Mouse (Mus musculus) CD4-positive, CD25-positive, alpha-beta regulatory T cell, adult 2 months (primary cell): Measurements from ENCODE around the gene Spc25.

Experiments
- DNase-seq: peaks from one replicate; pipeline ENCODE4 v3.0.0-alpha.2; 2012; ENCODE audit warnings: low read depth, low spot score

The Spc25 gene

GRCm38 (mm10) chr2:69187990-69188389, 18.0 kb downstream of the Spc25 start:
- DNase-seq, result no peak

GRCm38 (mm10) chr2:69179721-69180120, 26.3 kb downstream of the Spc25 start:
- DNase-seq, result no peak

- DNase-seq, result no peak
Measured at GRCm38 (mm10) chr2:69175296-69175695, 30.7 kb downstream of the Spc25 start.

- DNase-seq, result no peak
Measured at GRCm38 (mm10) chr2:69170395-69171077, 35.5 kb downstream of the Spc25 start.

DNA sequence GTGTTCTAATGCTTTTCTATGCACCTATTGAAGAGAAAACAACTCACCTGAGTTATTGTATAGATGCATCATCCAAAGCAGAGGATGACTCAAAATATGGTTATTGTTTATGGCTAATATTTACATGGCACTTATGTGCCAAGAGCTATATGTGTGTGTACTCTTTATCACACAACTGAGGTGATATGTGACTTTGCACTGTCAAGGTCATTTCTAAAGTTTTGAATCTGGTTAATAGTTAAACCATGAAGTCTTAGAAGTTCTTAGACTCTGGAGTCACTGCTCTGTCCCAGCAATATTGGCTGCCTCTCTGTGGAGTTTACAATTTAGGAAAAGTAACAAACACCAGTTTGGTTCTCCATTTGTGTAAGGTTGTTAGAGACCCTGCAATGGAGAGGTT, 47.1 kb downstream of the Spc25 start:
- no peak for DNase-seq

- no peak for DNase-seq
Measured at GRCm38 (mm10) chr2:69156283-69156682, 49.7 kb downstream of the Spc25 start.

GRCm38 (mm10) chr2:69155861-69156260, 50.1 kb downstream of the Spc25 start:
- no peak for DNase-seq

DNA sequence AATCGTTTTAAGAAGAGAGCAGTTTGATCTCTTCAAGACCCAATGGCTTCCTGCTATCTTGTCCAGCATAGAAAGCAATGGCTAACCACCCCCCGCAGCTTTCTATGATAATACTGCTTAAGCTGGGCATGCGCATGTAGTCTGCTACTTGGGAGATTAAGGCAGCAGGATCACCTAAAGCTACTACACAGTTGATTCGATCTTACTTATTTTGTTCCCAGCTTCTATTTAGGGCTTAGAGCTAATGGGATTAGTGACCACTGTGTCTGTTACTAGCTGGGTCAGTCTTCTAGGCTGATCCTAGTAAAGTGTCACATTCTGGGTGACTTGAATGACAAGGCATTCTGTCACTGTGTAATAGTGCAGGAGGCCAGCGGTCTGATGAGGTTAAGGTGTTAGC, 55.2 kb downstream of the Spc25 start:
- DNase-seq, result no peak

DNA sequence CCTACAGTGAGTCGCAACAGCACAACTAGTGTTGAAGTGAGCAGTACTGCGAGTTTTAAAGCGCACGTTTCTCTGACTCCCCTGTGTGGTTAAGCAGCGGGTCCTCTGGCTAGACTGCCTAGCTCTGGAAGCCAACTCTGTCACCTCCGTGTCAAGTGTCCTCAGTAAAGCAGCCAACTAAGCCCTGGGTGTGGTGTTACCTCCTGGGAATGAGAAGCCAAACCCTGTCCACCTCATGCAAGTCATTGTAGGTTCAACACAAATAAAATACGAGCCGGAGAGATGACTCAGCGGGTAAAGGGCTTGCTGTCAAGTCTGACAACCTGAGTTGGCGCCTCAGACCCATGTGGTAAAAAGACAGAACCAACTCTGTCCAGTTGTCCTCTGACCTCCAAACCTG, 56.8 kb downstream of the Spc25 start:
- DNase-seq, result no peak

GRCm38 (mm10) chr2:69148691-69149090, 57.3 kb downstream of the Spc25 start:
- no peak for DNase-seq
